Mouse (Mus musculus) adrenal gland, adult (tissue): ENCODE measurements around the gene Slco6d1.
"Not testable (repeated sequence)": the region's sequence is repeated elsewhere in the genome, so short reads cannot be mapped to it uniquely, and the experiment has no call there.

ENCODE experiments used
- DNase-seq, 2 experiments: peaks; one replicate each; pipeline ENCODE4 v3.0.0; 2022 to 2023; ENCODE audit warnings: low spot score in 1 of 2; ENCODE audit not compliant: inconsistent age in 2 of 2

The Slco6d1 gene

GRCm38 (mm10) chr1:98420824-98421223 lies at the start of gene Slco6d1:
TSS of gene Slco6d1 (plus strand) at chr1:98421124.
- DNase-seq, result no peak

DNA sequence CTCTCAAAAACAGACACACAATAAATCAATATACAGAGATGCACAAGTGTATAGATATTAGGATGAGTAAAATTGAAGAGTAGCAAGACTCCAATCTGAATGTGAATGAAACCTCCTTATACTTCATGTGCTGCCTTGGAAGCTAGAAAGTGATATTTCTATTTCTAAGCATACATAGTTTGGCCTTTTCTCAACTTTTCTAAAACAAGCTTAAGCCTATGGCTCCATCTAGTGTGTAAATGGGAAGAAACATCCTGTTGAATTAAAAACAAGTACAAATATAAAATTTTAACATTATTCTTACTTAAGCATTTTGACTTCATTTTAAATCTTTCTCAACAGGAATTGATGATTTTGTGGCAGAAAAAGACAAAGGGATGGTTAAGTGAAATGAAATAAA lies 28.9 kb upstream of the Slco6d1 start:
- no peak for DNase-seq

GRCm38 (mm10) chr1:98447929-98448328 lies 27.0 kb downstream of the Slco6d1 start:
- no peak for DNase-seq

- DNase-seq, result not testable (repeated sequence)
Measured at GRCm38 (mm10) chr1:98459224-98459623, 38.3 kb downstream of the Slco6d1 start.

DNA sequence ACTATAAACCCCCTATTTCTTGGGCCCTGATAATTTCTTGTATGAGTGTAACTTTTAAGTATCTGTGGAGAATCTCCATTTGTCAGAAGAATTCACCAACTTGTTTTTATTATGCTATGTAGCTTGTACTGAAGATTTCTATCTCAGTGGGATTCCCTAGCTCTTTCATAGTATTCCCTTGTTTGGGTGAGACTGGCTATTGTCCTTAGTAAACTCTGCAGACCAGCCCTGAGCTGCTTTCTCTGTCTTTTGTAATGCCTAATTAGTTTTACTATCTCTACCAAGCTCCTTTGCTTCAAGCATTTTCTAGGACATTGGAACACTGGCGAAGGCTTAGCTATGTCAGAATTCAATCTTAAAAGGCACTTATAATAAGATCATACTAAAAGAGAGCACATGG lies 55.5 kb downstream of the Slco6d1 start:
- DNase-seq, result not testable (repeated sequence)

- DNase-seq, result no peak
Measured at GRCm38 (mm10) chr1:98479243-98479642, 58.3 kb downstream of the Slco6d1 start.

DNA sequence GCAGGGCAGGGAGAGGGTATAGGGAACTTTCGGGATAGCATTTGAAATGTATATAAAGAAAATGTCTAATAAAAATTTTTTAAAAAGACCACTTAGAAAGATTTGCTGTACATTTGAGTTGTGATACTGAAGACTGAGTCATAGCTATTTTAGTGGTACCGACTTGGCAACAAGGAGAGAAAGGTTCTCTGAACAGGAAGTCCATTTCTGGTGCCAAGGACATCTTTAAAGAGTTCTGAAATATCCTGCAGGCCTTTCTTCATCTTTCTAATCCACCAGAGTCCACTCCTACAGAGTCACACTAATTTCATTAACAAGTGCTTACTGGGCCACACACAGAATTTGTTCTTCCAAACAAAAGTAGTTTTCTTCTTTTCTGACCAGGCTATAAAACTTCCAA lies 85.1 kb downstream of the Slco6d1 start:
- DNase-seq, result no peak

- DNase-seq, result no peak
Measured at GRCm38 (mm10) chr1:98522977-98523376, 102.1 kb downstream of the Slco6d1 start.

- no peak for DNase-seq
Measured at GRCm38 (mm10) chr1:98523537-98523936, 102.6 kb downstream of the Slco6d1 start.

- DNase-seq, result not testable (repeated sequence)
Measured at GRCm38 (mm10) chr1:98528368-98528767, 107.4 kb downstream of the Slco6d1 start.

- DNase-seq, result no peak
Measured at GRCm38 (mm10) chr1:98545372-98545771, 124.4 kb downstream of the Slco6d1 start.

DNA sequence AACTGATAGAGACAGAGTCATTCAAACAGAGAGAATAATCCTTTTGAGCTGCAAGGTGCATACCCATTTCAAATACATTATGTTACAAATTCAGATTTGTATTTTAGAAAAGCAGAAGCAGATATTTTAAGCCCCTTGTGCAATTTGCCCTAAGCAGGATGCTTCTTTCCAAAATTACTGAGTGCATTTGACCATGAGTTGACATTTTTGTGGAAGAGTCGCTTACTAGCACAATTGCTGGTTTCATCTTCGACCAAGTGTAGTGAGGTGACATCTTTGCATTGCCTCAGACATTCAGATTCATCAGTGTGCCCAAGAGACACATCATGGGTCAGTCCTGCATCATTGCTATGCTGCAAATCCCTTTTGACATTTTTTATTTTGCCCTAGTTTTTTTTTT lies 133.5 kb downstream of the Slco6d1 start:
- no peak for DNase-seq

DNA sequence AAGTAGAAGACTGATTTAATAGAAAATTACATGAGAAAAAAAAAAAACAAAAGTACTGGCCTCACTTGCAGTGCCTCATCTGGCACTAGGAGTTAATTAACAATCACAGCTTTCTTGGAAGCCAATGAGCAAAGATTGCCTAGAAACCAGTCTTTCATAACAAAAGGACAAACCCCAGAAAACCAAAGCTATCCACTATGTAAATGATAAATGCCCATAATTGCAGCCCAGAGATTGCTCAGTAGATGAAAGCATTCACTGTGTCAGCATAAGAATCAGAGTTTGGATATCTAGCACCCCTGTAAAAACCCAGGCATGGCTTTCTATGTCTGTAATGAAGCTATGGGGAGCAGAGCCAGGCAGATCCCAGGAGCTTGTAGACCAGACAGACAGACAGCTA lies 144.8 kb downstream of the Slco6d1 start:
- DNase-seq, result no peak
